Mouse (Mus musculus) heart, embryonic 12.5 days (tissue): ENCODE data around the gene Adam1b. TPM values are rescaled to one million over a fixed set of nuclear protein-coding genes. Genes with fewer than 3 reads are reported as not detected.
"Not testable (repeated sequence)": the region's sequence is repeated elsewhere in the genome, so short reads cannot be mapped to it uniquely, and the experiment has no call there.

Experiments used
- ATAC-seq: fragments of 200-750 bp; cut with Nextera tagmentation; 2 replicates; pipeline ENCODE4 v1.8.0; 2017; ENCODE audit warnings: moderate TSS enrichment, moderate library complexity; ENCODE audit not compliant: insufficient number of reproducible peaks, low FRiP score
- H3K27ac ChIP-seq: fragments of 300-500 bp; sonication (generic); 2 replicates; pipeline ENCODE4 v1.5.1; 2016; ENCODE audit warnings: mild to moderate bottlenecking, moderate library complexity; ENCODE audit not compliant: poor library complexity, severe bottlenecking
- H3K27me3 ChIP-seq: fragments of 300-500 bp; sonication (generic); replicated peaks from 2 replicates; pipeline ENCODE4 v1.6.1; 2016; ENCODE audit warnings: mild to moderate bottlenecking, moderate library complexity
- H3K36me3 ChIP-seq: fragments of 300-500 bp; sonication (generic); 2 replicates; pipeline ENCODE4 v1.6.1; 2016; ENCODE audit warnings: mild to moderate bottlenecking, moderate library complexity
- H3K4me1 ChIP-seq: fragments of 300-500 bp; sonication (generic); replicated peaks from 2 replicates; pipeline ENCODE4 v1.6.1; 2016; ENCODE audit warnings: mild to moderate bottlenecking
- H3K4me2 ChIP-seq: fragments of 300-500 bp; sonication (generic); 2 replicates; pipeline ENCODE4 v1.6.1; 2016; ENCODE audit warnings: mild to moderate bottlenecking, moderate library complexity
- H3K4me3 ChIP-seq: fragments of 300-500 bp; sonication (generic); 2 replicates; pipeline ENCODE4 v1.5.1; 2016; ENCODE audit warnings: mild to moderate bottlenecking
- H3K9ac ChIP-seq: fragments of 300-500 bp; sonication (generic); 2 replicates; pipeline ENCODE4 v1.6.1; 2016; ENCODE audit warnings: mild to moderate bottlenecking, moderate library complexity
- H3K9me3 ChIP-seq: fragments of 300-500 bp; sonication (generic); replicated peaks from 2 replicates; pipeline ENCODE4 v1.6.1; 2016; ENCODE audit warnings: mild to moderate bottlenecking, moderate library complexity
- WGBS: fragments of 180-500 bp; shearing (Covaris S2); methylation state at CpG from one replicate; pipeline ENCODE4 v1.1.7; 2016; 5-methylcytosine and 5-hydroxymethylcytosine counted together
- polyA plus RNA-seq: library from polyadenylated mRNA; unstranded; fragments of >200 nt; fragmentation: Nextera tagmentation; extraction: Ambion mirVana; gene quantifications from 2 replicates; pipeline ENCODE4 v1.2.1, GENCODE M21; 2016

Adam1b gene
- polyA plus RNA-seq, 1 experiment from 2014 or later, result 0.08 TPM

DNA sequence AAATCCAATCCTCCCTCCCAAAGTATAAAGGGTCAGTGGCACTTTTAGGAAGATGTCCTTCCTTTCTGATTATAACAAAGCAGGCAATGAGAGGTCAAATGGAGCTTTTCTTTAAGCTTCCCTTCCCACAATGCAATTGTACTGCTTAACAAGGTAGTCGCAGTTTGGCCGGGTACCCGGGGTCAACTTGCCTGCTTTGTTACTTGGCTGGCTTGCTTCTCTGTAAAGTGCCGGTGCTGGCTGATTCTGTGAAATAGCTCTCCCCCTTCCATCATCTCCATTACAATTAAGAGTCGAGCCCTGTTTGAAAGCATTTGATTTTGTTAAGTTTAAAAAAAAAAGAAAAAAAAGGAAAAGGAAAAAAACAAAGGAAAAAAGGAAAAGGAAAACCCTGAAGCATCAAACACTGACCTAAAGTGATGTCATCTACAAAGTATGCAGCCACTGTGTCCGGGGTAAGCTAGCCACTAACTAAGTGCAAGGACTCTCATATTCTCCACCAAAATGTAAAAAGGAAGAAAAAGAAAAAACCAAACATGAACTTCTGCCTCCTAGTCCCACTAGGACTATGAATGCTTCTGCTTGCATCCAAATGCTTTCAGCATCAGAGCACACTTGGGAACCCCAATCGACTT lies 33.8 kb upstream of the Adam1b start:
- Histone ChIP-seq H3K4me2 (no peak overlapping the region), H3K4me3 (no peak overlapping the region), H3K27me3 (no peaks in the 10 kb centered on the region), H3K9me3 (no peaks in the 10 kb centered on the region), H3K36me3 (peaks cover 59% of the 10 kb centered on the region), H3K27ac (peak overlapping the region; percentile 53; the same call in 1 of the 2 replicates), H3K9ac (no peak overlapping the region), H3K4me1 (peaks cover 5% of the 10 kb centered on the region)
- ATAC-seq, result no peak
- WGBS, result 68% methylated on average over 7 of the region's 7 CpGs

DNA sequence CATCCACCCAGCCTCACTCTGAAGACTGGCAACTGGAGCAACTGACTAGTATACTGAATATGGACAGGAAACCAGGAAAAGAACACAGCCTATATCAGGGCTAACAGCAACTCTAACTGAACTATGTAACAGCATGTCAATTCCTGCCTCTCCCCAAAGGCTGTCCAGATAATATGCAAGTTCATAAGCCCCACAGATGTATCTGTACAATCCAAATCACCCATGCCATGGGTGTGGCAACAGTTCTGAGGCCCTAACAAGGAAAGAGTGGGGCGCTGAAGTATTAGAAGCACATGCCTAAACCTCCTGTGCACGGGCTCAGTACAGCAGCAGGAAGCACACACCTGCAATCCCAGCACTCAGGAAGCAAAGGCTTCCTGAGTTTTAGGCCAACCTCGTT lies 31.9 kb upstream of the Adam1b start:
- Histone ChIP-seq H3K9me3 (no peaks in the 10 kb centered on the region), H3K36me3 (peaks cover 74% of the 10 kb centered on the region), H3K4me2 (no peak overlapping the region), H3K27ac (no peak overlapping the region), H3K9ac (no peak overlapping the region), H3K4me3 (no peak overlapping the region), H3K4me1 (peaks cover 5% of the 10 kb centered on the region), H3K27me3 (no peaks in the 10 kb centered on the region)
- ATAC-seq, result no peak
- 91% methylated on average over 3 of the region's 3 CpGs for WGBS

DNA sequence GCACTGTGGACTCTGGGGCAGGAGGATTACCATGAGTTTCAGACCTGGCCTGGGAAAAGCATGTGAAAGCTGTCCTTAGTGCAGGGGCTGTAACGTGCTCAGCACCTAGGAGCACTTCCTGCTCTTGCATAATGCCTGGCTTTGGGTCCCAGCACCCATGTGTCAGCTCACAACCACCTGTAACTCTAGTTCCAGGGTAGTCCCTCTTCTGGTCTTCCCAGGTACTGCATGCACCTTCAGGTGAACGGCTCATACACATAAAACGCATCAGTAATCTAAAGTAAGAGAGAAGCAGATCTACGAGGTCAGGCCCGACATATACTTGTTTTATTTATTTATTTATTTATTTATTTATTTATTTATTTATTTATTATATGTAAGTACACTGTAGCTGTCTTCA lies 31.3 kb upstream of the Adam1b start:
- 89% methylated on average over 5 of the region's 5 CpGs for WGBS
- peaks cover 79% of the 10 kb centered on the region for H3K36me3 ChIP-seq
- H3K4me2 ChIP-seq, result no peak overlapping the region
- peaks cover 5% of the 10 kb centered on the region for H3K4me1 ChIP-seq
- H3K27ac ChIP-seq, result no peak overlapping the region
- no peak overlapping the region for H3K4me3 ChIP-seq
- H3K9ac ChIP-seq, result no peak overlapping the region
- H3K9me3 ChIP-seq, result no peaks in the 10 kb centered on the region
- H3K27me3 ChIP-seq, result no peaks in the 10 kb centered on the region
- ATAC-seq, result no peak

DNA sequence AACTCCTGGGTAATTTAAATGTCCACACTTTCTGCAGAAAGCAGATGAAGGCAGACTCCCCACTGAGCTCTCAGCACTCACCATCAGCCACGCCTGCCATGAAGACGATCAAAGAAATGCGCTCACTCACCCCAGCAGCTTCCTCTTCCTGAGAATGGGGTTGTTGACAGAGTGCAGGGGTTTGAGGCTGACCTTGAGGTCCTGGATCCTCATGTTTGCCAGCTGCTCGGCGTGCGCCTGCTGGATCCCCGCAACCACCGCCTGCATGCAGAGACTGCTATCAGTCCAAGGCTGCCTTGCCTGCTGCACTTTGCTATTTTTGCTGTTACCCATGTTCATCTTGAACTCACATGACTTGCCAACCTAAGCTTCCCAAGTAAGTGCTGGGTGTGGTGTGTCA lies 23.7 kb upstream of the Adam1b start:
- no peak; the same call in 1 of the 2 replicates for ATAC-seq
- Histone ChIP-seq H3K27me3 (no peaks in the 10 kb centered on the region), H3K36me3 (peaks cover 77% of the 10 kb centered on the region), H3K9ac (no peak overlapping the region), H3K4me2 (no peak overlapping the region), H3K27ac (no peak overlapping the region), H3K4me3 (no peak overlapping the region), H3K4me1 (peaks cover 3% of the 10 kb centered on the region; the same call in 1 of the 2 replicates), H3K9me3 (no peaks in the 10 kb centered on the region)
- WGBS, result 64% methylated on average over 8 of the region's 8 CpGs

DNA sequence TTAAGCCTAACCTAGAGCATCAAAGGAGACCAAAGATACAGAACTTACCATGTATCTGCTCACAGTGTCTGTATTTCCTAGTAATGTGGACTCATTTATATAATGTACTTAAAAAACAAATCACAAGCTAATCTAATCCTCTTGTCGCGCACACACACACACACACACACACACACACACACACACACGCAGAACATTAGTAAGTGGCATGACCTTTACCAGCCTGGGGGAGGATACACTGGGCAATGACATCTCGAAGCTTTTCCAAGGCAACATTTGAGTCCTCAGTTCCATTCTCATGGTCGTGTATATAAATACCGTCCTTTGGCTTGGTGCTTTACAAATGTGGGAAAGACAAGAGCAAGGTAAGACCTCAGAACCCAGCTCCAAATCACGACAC lies 23.3 kb upstream of the Adam1b start:
- no peak for ATAC-seq
- H3K9me3 ChIP-seq, result no peaks in the 10 kb centered on the region
- peaks cover 75% of the 10 kb centered on the region for H3K36me3 ChIP-seq
- peaks cover 3% of the 10 kb centered on the region; the same call in 1 of the 2 replicates for H3K4me1 ChIP-seq
- H3K27me3 ChIP-seq, result no peaks in the 10 kb centered on the region
- no peak overlapping the region for H3K4me3 ChIP-seq
- H3K4me2 ChIP-seq, result no peak overlapping the region
- H3K27ac ChIP-seq, result no peak overlapping the region
- 76% methylated on average over 7 of the region's 7 CpGs for WGBS
- H3K9ac ChIP-seq, result no peak overlapping the region

DNA sequence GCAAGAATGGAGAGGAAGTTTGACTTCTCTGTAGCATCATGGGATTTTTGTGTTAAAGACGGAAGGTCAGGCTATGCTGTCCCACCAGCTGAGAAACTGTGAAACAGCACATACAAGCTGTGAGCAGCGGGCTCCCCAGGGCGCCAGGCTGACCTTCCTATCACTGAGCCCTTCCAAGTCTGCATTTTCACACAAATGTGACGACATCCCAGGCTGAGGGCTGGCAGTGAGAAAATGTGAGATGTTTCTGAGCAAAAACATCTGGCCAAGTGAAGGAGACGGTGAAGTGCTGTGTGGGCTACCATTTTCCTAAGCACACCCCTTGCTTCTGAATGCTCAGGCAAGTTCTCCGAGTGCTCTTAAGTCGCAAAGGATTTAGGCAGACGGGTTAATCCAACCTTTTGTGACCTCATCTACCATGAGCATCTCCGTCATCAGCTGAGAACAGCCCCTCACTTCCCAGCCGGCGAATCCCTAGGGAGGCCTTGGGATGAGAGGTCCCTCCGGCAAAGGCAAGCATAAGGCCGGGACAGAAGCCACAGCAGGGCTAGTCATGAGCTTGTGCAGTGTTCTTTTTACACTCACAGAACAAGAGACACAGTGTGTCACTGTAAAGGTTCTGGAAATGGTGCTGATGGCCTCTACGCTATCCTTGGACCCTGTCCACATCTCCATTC lies 22.7 kb upstream of the Adam1b start:
- 78% methylated on average over 14 of the region's 14 CpGs for WGBS
- Histone ChIP-seq H3K4me3 (no peak overlapping the region), H3K9me3 (no peaks in the 10 kb centered on the region), H3K27ac (no peak overlapping the region), H3K4me2 (no peak overlapping the region), H3K27me3 (no peaks in the 10 kb centered on the region), H3K9ac (no peak overlapping the region), H3K36me3 (peaks cover 75% of the 10 kb centered on the region), H3K4me1 (peaks cover 3% of the 10 kb centered on the region; the same call in 1 of the 2 replicates)
- no peak; the same call in 1 of the 2 replicates for ATAC-seq

DNA sequence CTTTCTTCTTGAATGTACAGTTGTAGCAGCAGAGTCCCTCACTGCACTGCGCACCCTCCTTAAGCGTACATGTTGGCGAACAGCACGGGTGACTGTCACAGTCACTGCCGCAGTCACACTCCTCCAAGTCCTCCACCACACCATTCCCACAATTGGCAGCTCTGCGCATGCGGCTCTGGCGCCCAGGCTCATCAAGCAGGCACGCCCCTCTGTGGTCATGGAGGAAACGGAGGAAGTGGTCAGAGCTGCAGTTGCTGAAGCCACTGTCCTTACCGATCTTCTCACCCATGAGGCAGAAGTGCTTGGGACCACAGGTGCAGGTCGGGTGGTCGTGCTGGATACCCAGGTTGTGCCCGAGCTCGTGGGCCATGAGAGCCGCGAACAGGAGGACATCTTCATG lies 16.5 kb upstream of the Adam1b start:
- H3K9ac ChIP-seq, H3K27me3 ChIP-seq, H3K4me1 ChIP-seq, ATAC-seq, H3K9me3 ChIP-seq, H3K27ac ChIP-seq, H3K4me3 ChIP-seq, H3K4me2 ChIP-seq: not testable (repeated sequence)
- peaks cover 50% of the 10 kb centered on the region for H3K36me3 ChIP-seq
- WGBS, result 83% methylated on average over 11 of the region's 17 CpGs

DNA sequence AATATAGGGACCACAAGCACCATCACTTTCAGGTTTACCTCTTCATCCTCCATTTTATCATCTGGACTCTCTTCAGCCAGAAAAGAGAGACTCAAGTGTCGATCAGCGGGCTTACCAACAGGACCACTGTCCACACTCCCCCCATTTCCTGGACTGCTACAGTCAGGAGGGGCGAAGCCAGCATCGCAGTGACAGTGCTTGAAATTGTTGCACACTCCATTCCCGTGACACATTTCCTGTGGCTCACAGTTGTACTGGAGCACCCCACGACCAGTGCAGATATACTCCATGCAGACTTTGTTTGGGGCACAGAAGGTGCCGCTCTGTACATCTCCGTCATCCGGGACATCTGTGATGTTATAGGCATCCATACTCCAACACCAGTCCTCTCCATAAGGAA lies 15.7 kb upstream of the Adam1b start:
- Histone ChIP-seq H3K9me3 (no peaks in the 10 kb centered on the region), H3K4me1 (no peaks in the 10 kb centered on the region), H3K9ac (no peak overlapping the region), H3K36me3 (peaks cover 42% of the 10 kb centered on the region), H3K27ac (no peak overlapping the region), H3K27me3 (no peaks in the 10 kb centered on the region), H3K4me3 (no peak overlapping the region), H3K4me2 (no peak overlapping the region)
- WGBS, result 85% methylated on average over 9 of the region's 9 CpGs
- ATAC-seq, result no peak

DNA sequence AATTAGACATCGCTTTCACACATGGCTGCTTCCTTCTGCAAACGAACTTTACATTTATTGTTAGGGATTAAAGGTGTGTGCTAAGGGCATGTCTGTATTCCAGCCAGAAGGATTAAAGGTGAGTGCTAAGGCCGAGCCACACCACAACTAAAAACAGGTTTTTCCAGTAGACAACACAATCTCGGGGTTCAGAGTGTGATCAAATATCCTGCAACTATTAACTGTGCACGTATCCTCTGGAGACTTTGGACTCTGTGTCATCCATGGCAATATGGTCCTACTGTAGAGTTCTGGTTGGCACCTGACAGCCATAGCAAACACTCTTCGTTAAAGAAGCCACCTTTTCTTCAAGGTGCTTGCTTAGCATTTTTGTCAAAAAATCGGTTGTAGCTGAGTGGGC lies 6.8 kb upstream of the Adam1b start:
- H3K4me2 ChIP-seq, result no peak overlapping the region
- no peaks in the 10 kb centered on the region for H3K9me3 ChIP-seq
- H3K4me3 ChIP-seq, result no peak overlapping the region
- peaks cover 3% of the 10 kb centered on the region; the same call in 1 of the 2 replicates for H3K4me1 ChIP-seq
- no peaks in the 10 kb centered on the region for H3K27me3 ChIP-seq
- 79% methylated on average over 7 of the region's 7 CpGs for WGBS
- no peak for ATAC-seq
- H3K9ac ChIP-seq, result no peak overlapping the region
- H3K36me3 ChIP-seq, result no peaks in the 10 kb centered on the region
- no peak overlapping the region for H3K27ac ChIP-seq

DNA sequence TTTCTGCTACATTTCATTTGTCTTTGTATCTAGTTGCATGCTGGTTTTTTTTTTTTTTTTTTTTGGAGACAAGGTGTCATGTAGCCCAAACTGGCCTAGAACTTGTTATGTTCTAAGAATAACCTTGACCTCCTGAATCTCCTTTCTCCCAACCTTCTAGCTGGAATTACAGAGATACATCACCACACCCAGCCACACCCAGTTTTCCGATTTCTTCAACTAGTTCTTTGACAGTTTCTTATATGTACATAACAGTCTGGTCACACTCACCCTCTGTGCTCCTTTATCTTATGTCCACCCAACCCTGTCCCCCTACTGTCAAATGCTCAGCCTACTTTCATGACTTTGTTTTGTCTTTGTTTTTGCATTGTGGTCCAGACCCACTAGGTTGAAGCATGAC lies 3.6 kb upstream of the Adam1b start:
- ATAC-seq, result no peak
- 86% methylated on average over 1 of the region's 1 CpGs for WGBS
- no peaks in the 10 kb centered on the region for H3K9me3 ChIP-seq
- H3K4me1 ChIP-seq, result peaks cover 3% of the 10 kb centered on the region; the same call in 1 of the 2 replicates
- H3K36me3 ChIP-seq, result no peaks in the 10 kb centered on the region
- no peak overlapping the region for H3K27ac ChIP-seq
- no peak overlapping the region for H3K9ac ChIP-seq
- H3K4me3 ChIP-seq, result no peak overlapping the region
- H3K4me2 ChIP-seq, result no peak overlapping the region
- H3K27me3 ChIP-seq, result no peaks in the 10 kb centered on the region

DNA sequence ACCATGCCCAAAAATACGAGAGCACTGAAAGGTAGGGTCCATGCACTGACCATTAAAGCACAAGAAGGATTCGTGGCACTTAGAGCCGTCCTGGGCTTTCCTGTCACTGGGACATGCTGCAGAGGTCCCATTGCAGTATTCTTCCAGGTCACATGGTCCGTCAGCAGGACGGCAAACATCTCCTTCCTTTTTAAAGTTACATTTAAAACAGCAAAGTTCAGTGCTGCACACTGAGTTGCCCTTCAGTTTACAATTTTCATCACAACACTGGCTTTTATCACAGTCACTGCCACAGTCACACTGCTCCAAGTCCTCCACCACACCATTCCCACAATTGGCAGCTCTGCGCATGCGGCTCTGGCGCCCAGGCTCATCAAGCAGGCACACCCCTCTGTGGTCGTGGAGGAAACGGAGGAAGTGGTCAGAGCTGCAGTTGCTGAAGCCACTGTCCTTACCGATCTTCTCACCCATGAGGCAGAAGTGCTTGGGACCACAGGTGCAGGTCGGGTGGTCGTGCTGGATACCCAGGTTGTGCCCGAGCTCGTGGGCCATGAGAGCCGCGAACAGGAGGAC lies 1.7 kb downstream of the Adam1b start:
- H3K36me3 ChIP-seq, H3K27ac ChIP-seq, H3K9me3 ChIP-seq, H3K4me1 ChIP-seq, H3K9ac ChIP-seq, H3K4me2 ChIP-seq, H3K4me3 ChIP-seq, H3K27me3 ChIP-seq, ATAC-seq: not testable (repeated sequence)
- 66% methylated on average over 11 of the region's 17 CpGs for WGBS
